Mouse (Mus musculus) CH12.LX (cell line): ENCODE results near the gene Ctsc. TPM values are rescaled to one million over a fixed set of nuclear protein-coding genes. Genes with fewer than 3 reads are reported as not detected.

Experiments used
- DNase-seq: peaks from one replicate; pipeline ENCODE4 v3.0.0-alpha.2; 2013; ENCODE audit errors: extremely low read depth
- H3K27ac ChIP-seq: 2 replicates; pipeline ENCODE4 v1.5.1; 2012; ENCODE audit warnings: low read depth, mild to moderate bottlenecking, control low read depth, moderate library complexity; ENCODE audit not compliant: insufficient read depth
- H3K27me3 ChIP-seq: replicated peaks from 2 replicates; pipeline ENCODE3; 2012; ENCODE audit warnings: inconsistent platforms
- H3K36me3 ChIP-seq, 2 experiments: replicated peaks in 1 of 2; 2 replicates each; pipeline versions ENCODE3 to v1.6.1; 2012; ENCODE audit warnings: inconsistent platforms in 1 of 2, low read length in 1 of 2, mild to moderate bottlenecking in 1 of 2, mixed read lengths in 1 of 2, moderate library complexity in 1 of 2; ENCODE audit not compliant: control insufficient read depth in 1 of 2, insufficient read depth in 1 of 2
- H3K4me1 ChIP-seq, 2 experiments: 2 replicates each; pipeline ENCODE4 v1.6.1; 2012; ENCODE audit warnings: inconsistent platforms in 1 of 2, moderate library complexity in 1 of 2; ENCODE audit not compliant: insufficient read depth in 2 of 2, control insufficient read depth in 1 of 2
- H3K4me2 ChIP-seq: 2 replicates; pipeline ENCODE4 v1.6.1; 2012; ENCODE audit warnings: low read depth, mild to moderate bottlenecking, control low read depth; ENCODE audit not compliant: poor library complexity, insufficient read depth, severe bottlenecking
- H3K4me3 ChIP-seq, 3 experiments: fragments of 150-350 bp in 1 of 3; sonication (generic) in 1 of 3; replicated peaks in 1 of 3; 2 replicates each; pipeline versions ENCODE3 to v1.5.1; 2011 to 2012; ENCODE audit warnings: low read depth in 2 of 3, low read length in 2 of 3, mild to moderate bottlenecking in 2 of 3, moderate library complexity in 2 of 3, control low read depth in 1 of 3, improper control_type of control experiment in 1 of 3, inconsistent platforms in 1 of 3, mixed read lengths in 1 of 3; ENCODE audit not compliant: poor library complexity in 1 of 3
- H3K79me2 ChIP-seq: replicated peaks from 2 replicates; pipeline ENCODE4 v1.6.1; 2012; ENCODE audit warnings: mild to moderate bottlenecking, moderate library complexity; ENCODE audit not compliant: control insufficient read depth, poor library complexity, insufficient read depth, severe bottlenecking; ENCODE audit errors: extremely low read depth
- H3K9ac ChIP-seq: 2 replicates; pipeline ENCODE4 v1.6.1; 2012; ENCODE audit warnings: low read depth, mild to moderate bottlenecking, control low read depth, moderate library complexity; ENCODE audit not compliant: insufficient read depth
- H3K9me3 ChIP-seq: replicated peaks from 2 replicates; pipeline ENCODE3; 2012; ENCODE audit warnings: low read length, inconsistent platforms, mixed read lengths
- CHD1 ChIP-seq: IDR thresholded peaks from 2 replicates; pipeline ENCODE4 v1.6.1; 2012; ENCODE audit warnings: low read depth, low read length, improper control_type of control experiment, inconsistent platforms
- E2F4 ChIP-seq: IDR thresholded peaks from 2 replicates; pipeline ENCODE4 v1.6.1; 2011; ENCODE audit warnings: low read depth, low read length, improper control_type of control experiment; ENCODE audit not compliant: insufficient replicate concordance
- EP300 ChIP-seq: IDR thresholded peaks from 2 replicates; pipeline ENCODE4 v1.6.1; 2011; ENCODE audit warnings: low read length, improper control_type of control experiment
- ETS1 ChIP-seq: conservative IDR thresholded peaks from 2 replicates; pipeline ENCODE4 v1.6.1; 2012; ENCODE audit warnings: low read depth, mild to moderate bottlenecking, inconsistent platforms, low read length, improper control_type of control experiment, moderate library complexity
- IRF4 ChIP-seq: IDR thresholded peaks from 2 replicates; pipeline ENCODE4 v1.6.1; 2014; ENCODE audit warnings: low read depth, mild to moderate bottlenecking, inconsistent platforms, low read length, improper control_type of control experiment
- MAX ChIP-seq: IDR thresholded peaks from 2 replicates; pipeline ENCODE4 v1.6.1; 2011; ENCODE audit warnings: low read length, improper control_type of control experiment
- MAZ ChIP-seq: IDR thresholded peaks from 2 replicates; pipeline ENCODE4 v1.6.1; 2012; ENCODE audit warnings: low read depth, mild to moderate bottlenecking, inconsistent platforms, low read length, improper control_type of control experiment, moderate library complexity
- MYC ChIP-seq: IDR thresholded peaks from 2 replicates; pipeline ENCODE4 v1.6.1; 2011; ENCODE audit warnings: low read depth, mild to moderate bottlenecking, improper control_type of control experiment, low read length
- NELFE ChIP-seq: IDR thresholded peaks from 2 replicates; pipeline ENCODE4 v1.6.1; 2011; ENCODE audit warnings: low read depth, low read length, improper control_type of control experiment
- POLR2A ChIP-seq: IDR thresholded peaks from 2 replicates; pipeline ENCODE4 v1.6.1; 2011; ENCODE audit warnings: low read depth, mild to moderate bottlenecking, improper control_type of control experiment, low read length
- POLR2AphosphoS2 ChIP-seq: IDR thresholded peaks from 2 replicates; pipeline ENCODE4 v1.6.1; 2011; ENCODE audit warnings: low read depth, low read length, improper control_type of control experiment
- SIN3A ChIP-seq: IDR thresholded peaks from 2 replicates; pipeline ENCODE4 v1.6.1; 2012; ENCODE audit warnings: low read length, improper control_type of control experiment, inconsistent platforms
- SMC3 ChIP-seq: IDR thresholded peaks from 2 replicates; pipeline ENCODE4 v1.6.1; 2011; ENCODE audit warnings: low read depth, low read length, improper control_type of control experiment
- TBP ChIP-seq: conservative IDR thresholded peaks from 2 replicates; pipeline ENCODE4 v1.6.1; 2011; ENCODE audit warnings: low read depth, low read length, improper control_type of control experiment
- UBTF ChIP-seq: IDR thresholded peaks from 2 replicates; pipeline ENCODE4 v1.6.1; 2012; ENCODE audit warnings: low read depth, mild to moderate bottlenecking, inconsistent platforms, low read length, improper control_type of control experiment, moderate library complexity
- USF2 ChIP-seq: conservative IDR thresholded peaks from 2 replicates; pipeline ENCODE4 v1.6.1; 2011; ENCODE audit warnings: low read depth, low read length, improper control_type of control experiment
- ZMIZ1 ChIP-seq: IDR thresholded peaks from 2 replicates; pipeline ENCODE4 v1.6.1; 2012; ENCODE audit warnings: low read depth, mild to moderate bottlenecking, inconsistent platforms, low read length, improper control_type of control experiment
- ZNF384 ChIP-seq: IDR thresholded peaks from 2 replicates; pipeline ENCODE4 v1.6.1; 2012; ENCODE audit warnings: low read depth, low read length, improper control_type of control experiment, inconsistent platforms
- dilution Hi-C: fragments of 300-500 bp; cut with MboI; formaldehyde crosslinking; loops from 2 replicates; pipeline ENCODE4 v1.14.3; 2020; ENCODE audit warnings: low sequenced_read_pairs; ENCODE audit not compliant: extremely low pct_unique_long_range_greater_than_20kb, extremely low pct_ligation_motif_present
- in situ Hi-C: fragments of 300-500 bp; cut with MboI; formaldehyde crosslinking; loops from 3 replicates; pipeline ENCODE4 v1.14.3; 2019; ENCODE audit warnings: low sequenced_read_pairs, low pct_ligation_motif_present, low pct_unique_long_range_greater_than_20kb, mixed read lengths
- polyA plus RNA-seq: library from polyadenylated mRNA; unstranded; fragments of >175 nt; gene quantifications from 2 replicates; pipeline ENCODE4 v1.2.1, GENCODE M21; 2012; ENCODE audit warnings: low read depth; ENCODE audit not compliant: insufficient read length
- total RNA-seq, 2 experiments: library from RNA; depleted of rRNA; stranded (reverse); fragments of 300-350 nt in 1 of 2; fragments of >200 nt in 1 of 2; gene quantifications; 2 replicates each; pipeline ENCODE4 v1.2.3; 2012 to 2014

The Ctsc gene
- total and polyA plus RNA-seq, 3 experiments: 84.8 to 261 (median 207) TPM

DNA sequence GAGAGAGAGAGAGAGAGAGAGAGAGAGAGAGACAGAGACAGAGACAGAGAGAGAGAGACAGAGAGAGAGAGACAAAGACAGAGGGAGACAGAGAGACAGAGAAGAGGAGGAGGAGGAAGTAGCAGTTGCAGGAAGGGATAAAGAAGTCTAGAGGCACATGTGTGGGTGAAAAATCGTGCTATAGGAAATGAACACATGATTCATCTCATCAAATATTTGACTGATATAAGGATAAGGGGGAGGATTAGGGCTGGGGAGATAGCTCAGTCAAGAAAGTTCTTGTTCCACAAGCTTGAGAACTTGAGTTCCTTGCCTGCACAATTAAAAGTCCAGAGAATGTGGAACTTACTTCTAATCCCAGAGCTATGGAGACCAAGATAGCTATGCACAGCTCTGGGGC lies 40.6 kb downstream of the Ctsc start:
- no peak overlapping the region for H3K4me3 ChIP-seq

DNA sequence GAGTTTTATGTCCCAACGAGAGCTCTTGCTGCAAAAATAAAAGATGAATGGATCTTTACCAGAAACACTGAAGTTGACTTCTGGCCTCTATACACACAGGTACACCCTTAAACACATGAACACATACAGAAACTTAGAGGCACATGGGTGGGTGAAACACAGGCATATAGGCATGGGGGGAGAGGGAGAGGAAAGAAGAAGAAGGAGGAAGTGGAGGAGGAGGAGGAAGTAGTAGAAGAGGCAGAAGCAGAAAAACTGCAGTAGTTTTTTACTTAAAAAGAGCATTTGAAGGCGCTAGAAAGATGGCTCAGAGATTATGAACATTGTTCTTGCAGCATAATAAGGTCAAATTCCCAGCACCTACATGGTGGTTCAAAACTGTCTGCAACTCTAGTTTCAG lies 41.0 kb downstream of the Ctsc start:
- no peak overlapping the region for H3K4me3 ChIP-seq
- no peak overlapping the region for H3K27ac ChIP-seq

More for the DNA sequence above, 40.6 kb downstream of the Ctsc start:
- no peak for DNase-seq
- H3K9ac ChIP-seq: no peak overlapping the region
- dilution Hi-C loops: no loop called here
- in situ Hi-C loops: no loop called here
- H3K4me1 ChIP-seq: peaks cover 3 to 16% of the 10 kb centered on the region in 2 experiments; a peak in 3 of 4 replicates
- H3K27me3 ChIP-seq: no peaks in the 10 kb centered on the region
- H3K4me2 ChIP-seq: no peak overlapping the region
- no peak overlapping the region for H3K27ac ChIP-seq
- no peaks in the 10 kb centered on the region for H3K9me3 ChIP-seq
- H3K36me3 ChIP-seq: no peaks in the 10 kb centered on the region
- H3K79me2 ChIP-seq: no peaks in the 10 kb centered on the region
- TF ChIP-seq USF2 (no peak), IRF4 (no peak), SMC3 (no peak), ETS1 (no peak), MAX (no peak), NELFE (no peak), TBP (no peak)
- TF ChIP-seq, all 38 proteins: peak for 0

DNA sequence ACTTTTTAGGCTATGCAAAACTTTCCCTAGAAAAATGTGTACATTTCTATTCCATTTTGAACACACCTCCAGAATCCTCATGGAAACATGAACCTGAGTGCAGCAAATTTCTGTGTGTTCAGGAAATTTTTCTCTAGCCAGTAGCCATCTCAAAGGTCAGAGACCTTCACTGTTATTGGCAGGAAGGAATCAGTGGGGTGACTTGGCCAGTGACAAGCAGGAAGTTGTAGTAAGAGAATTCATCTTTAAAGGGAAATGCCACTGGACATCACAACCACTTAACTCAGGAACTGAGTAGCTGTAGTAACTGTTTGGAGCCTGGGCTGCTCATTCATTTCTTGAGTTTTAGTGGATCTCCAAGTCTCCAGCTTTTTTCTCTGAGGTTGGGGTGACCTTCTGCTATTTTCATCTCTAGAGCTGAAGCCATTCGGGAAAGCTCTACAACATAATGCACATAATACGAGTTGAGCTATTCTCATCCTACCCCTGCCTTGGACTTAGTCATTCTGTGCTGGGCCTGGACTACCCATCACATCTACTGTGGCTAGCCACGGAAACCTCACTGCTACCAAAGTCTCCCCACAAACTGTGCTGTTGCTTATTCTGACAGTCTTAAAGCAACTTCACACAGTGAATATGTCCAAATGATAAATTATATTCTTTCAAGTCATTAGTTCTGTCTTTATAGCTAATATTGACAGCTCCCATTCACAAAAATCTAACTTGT lies 41.7 kb downstream of the Ctsc start:
- TF ChIP-seq POLR2AphosphoS2 (no peak), MYC (no peak), MAZ (no peak), CHD1 (no peak), MAX (no peak), POLR2A (no peak), ZNF384 (no peak), EP300 (0 out of 2 replicates have a peak, but pooled peaks have one; percentile 6)
- Histone ChIP-seq H3K9me3 (no peaks in the 10 kb centered on the region), H3K9ac (no peak overlapping the region), H3K36me3 (no peaks in the 10 kb centered on the region), H3K4me2 (no peak overlapping the region), H3K27ac (no peak overlapping the region), H3K4me3 (no peak overlapping the region), H3K79me2 (no peaks in the 10 kb centered on the region), H3K27me3 (no peaks in the 10 kb centered on the region), H3K4me1 (peaks cover 3 to 16% of the 10 kb centered on the region in 2 experiments; a peak in 3 of 4 replicates)
- dilution Hi-C loops (no loop called here), in situ Hi-C loops (no loop called here)
- DNase-seq: no peak

More for the DNA sequence above, 41.0 kb downstream of the Ctsc start:
- DNase-seq: no peak
- Histone ChIP-seq H3K36me3 (no peaks in the 10 kb centered on the region), H3K9me3 (no peaks in the 10 kb centered on the region), H3K4me1 (peaks cover 3 to 16% of the 10 kb centered on the region in 2 experiments; a peak in 3 of 4 replicates), H3K9ac (no peak overlapping the region), H3K4me2 (no peak overlapping the region), H3K27me3 (no peaks in the 10 kb centered on the region), H3K79me2 (no peaks in the 10 kb centered on the region)
- TF ChIP-seq MAX: no peak
- no peak for TF ChIP-seq E2F4
- no peak for TF ChIP-seq SIN3A
- TF ChIP-seq ZMIZ1: no peak
- no peak for TF ChIP-seq UBTF
- no peak for TF ChIP-seq SMC3
- no peak for TF ChIP-seq MYC
- no peak for TF ChIP-seq POLR2AphosphoS2
- in situ Hi-C loops (no loop called here), dilution Hi-C loops (no loop called here)
